Mouse (Mus musculus) megakaryocyte progenitor cell, adult 5-6 weeks (primary cell): ENCODE measurements around the gene Btaf1. TPM values are rescaled to one million over a fixed set of nuclear protein-coding genes. Genes with fewer than 3 reads are reported as not detected.

Experiments used
- ATAC-seq: replicated peaks from 2 replicates; pipeline ENCODE4 v1.8.0; 2016; ENCODE audit warnings: mild to moderate bottlenecking, moderate TSS enrichment, inconsistent platforms; ENCODE audit not compliant: poor library complexity
- total RNA-seq, 2 experiments: library from RNA; stranded (forward) in 1 of 2; stranded (reverse) in 1 of 2; fragments of 157-497, 149-512 nt in 1 of 2; fragments of 200-1000 nt in 1 of 2; gene quantifications; 2 replicates each; pipeline versions ENCODE4 v1.2.3 to v1.2.4; 2015 to 2017

Btaf1 gene
- total RNA-seq, 2 experiments from 2014 or later: 45.4 to 51.6 TPM

- ATAC-seq: peak; percentile 79
Observed at GRCm38 (mm10) chr19:36919466-36919865, 6.4 kb upstream of the Btaf1 start, which contains the start of gene Fgfbp3. Gene Fgfbp3 (minus strand): TSS chr19:36919615.

GRCm38 (mm10) chr19:36922015-36922414 is 3.9 kb upstream of the Btaf1 start:
- ATAC-seq: no peak

- ATAC-seq: no peak
Observed at GRCm38 (mm10) chr19:36922936-36923335, 2.9 kb upstream of the Btaf1 start.

- ATAC-seq: peak; percentile 30
Observed at GRCm38 (mm10) chr19:36926553-36927236, 816 bp downstream of the Btaf1 start.

- ATAC-seq: no peak
Observed at GRCm38 (mm10) chr19:36927800-36928361, 2.0 kb downstream of the Btaf1 start.

GRCm38 (mm10) chr19:36929816-36930215 is 3.9 kb downstream of the Btaf1 start:
- ATAC-seq: no peak

GRCm38 (mm10) chr19:36932097-36932496 is 6.2 kb downstream of the Btaf1 start:
- ATAC-seq: peak; percentile 56

- ATAC-seq: peak; percentile 66
Observed at GRCm38 (mm10) chr19:36932613-36933012, 6.7 kb downstream of the Btaf1 start.

GRCm38 (mm10) chr19:36936285-36936684 is 10.4 kb downstream of the Btaf1 start:
- no peak for ATAC-seq

- no peak for ATAC-seq
Observed at GRCm38 (mm10) chr19:36938008-36938407, 12.1 kb downstream of the Btaf1 start.

- peak; percentile 88 for ATAC-seq
Observed at GRCm38 (mm10) chr19:36940064-36940463, 14.2 kb downstream of the Btaf1 start.

GRCm38 (mm10) chr19:36953637-36954206 is 27.8 kb downstream of the Btaf1 start:
- ATAC-seq: peak; percentile 65

GRCm38 (mm10) chr19:36958331-36958730 is 32.5 kb downstream of the Btaf1 start:
- no peak for ATAC-seq

GRCm38 (mm10) chr19:36961320-36961719 is 35.4 kb downstream of the Btaf1 start:
- no peak for ATAC-seq

GRCm38 (mm10) chr19:36962544-36963260 is 36.8 kb downstream of the Btaf1 start:
- peak; percentile 14; the same call in 1 of the 2 replicates for ATAC-seq

- no peak for ATAC-seq
Observed at GRCm38 (mm10) chr19:37004557-37004956, 78.7 kb downstream of the Btaf1 start.

GRCm38 (mm10) chr19:37009878-37010281 is 84.0 kb downstream of the Btaf1 start:
- peak; percentile 82 for ATAC-seq

- ATAC-seq: no peak
Observed at GRCm38 (mm10) chr19:37013461-37013860, 87.6 kb downstream of the Btaf1 start.

- ATAC-seq: no peak
Observed at GRCm38 (mm10) chr19:37014173-37014939, 88.5 kb downstream of the Btaf1 start.

GRCm38 (mm10) chr19:37016890-37017289 is 91.0 kb downstream of the Btaf1 start:
- no peak for ATAC-seq

GRCm38 (mm10) chr19:37018411-37018810 is 92.5 kb downstream of the Btaf1 start:
- ATAC-seq: peak; percentile 98
